Mouse (Mus musculus): Measurements from ENCODE around the gene Tas2r104.

Tas2r104 gene

GRCm38 (mm10) chr6:131685644-131686043 is at the start of gene Tas2r104:
Gene Tas2r104, minus strand, starts transcription at chr6:131685744.
- no peak for DNase-seq (ENCODE audit: low spot score)

- DNase-seq (ENCODE audit: low spot score): no peak
These were observed 27.3 kb upstream of the Tas2r104 start for GRCm38 (mm10) chr6:131712803-131713202.

GRCm38 (mm10) chr6:131689963-131690362 is 4.4 kb upstream of the Tas2r104 start, which contains the start of gene Tas2r114:
Gene Tas2r114, minus strand, starts transcription at chr6:131690063.
- DNase-seq (ENCODE audit: low spot score): no peak

- DNase-seq (ENCODE audit: low spot score): no peak
These were observed 1.9 kb upstream of the Tas2r104 start, which contains the start of gene Tas2r105 for GRCm38 (mm10) chr6:131687395-131687794. Gene Tas2r105, minus strand, starts transcription at chr6:131687495.

- no peak for DNase-seq (ENCODE audit: low spot score)
These were observed 6.8 kb downstream of the Tas2r104 start, which contains the start of gene Tas2r106 for GRCm38 (mm10) chr6:131678786-131679185. Gene Tas2r106, minus strand, starts transcription at chr6:131678886.

- no peak for DNase-seq (ENCODE audit: low spot score)
These were observed 25.5 kb downstream of the Tas2r104 start, which contains the start of gene Tas2r107 for GRCm38 (mm10) chr6:131660049-131660448. Gene Tas2r107, minus strand, starts transcription at chr6:131660149.
